Mouse (Mus musculus) hindbrain, embryonic 14.5 days (tissue): ENCODE results near the gene Clec2l. TPM values are rescaled to one million over a fixed set of nuclear protein-coding genes. Genes with fewer than 3 reads are reported as not detected.
"Not testable (repeated sequence)": the region's sequence is repeated elsewhere in the genome, so short reads cannot be mapped to it uniquely, and the experiment has no call there.

Experiments used
- ATAC-seq: fragments of 200-750 bp; cut with Nextera tagmentation; 2 replicates; pipeline ENCODE4 v1.8.0; 2017; ENCODE audit warnings: moderate number of reproducible peaks, mild to moderate bottlenecking, moderate TSS enrichment, moderate library complexity; ENCODE audit not compliant: low FRiP score
- DNase-seq: peaks from one replicate; pipeline ENCODE4 v3.0.0-alpha.2; 2015; ENCODE audit warnings: low spot score
- H3K27ac ChIP-seq: fragments of 300-500 bp; sonication (generic); 2 replicates; pipeline ENCODE4 v1.5.1; 2014; ENCODE audit warnings: mild to moderate bottlenecking, moderate library complexity
- H3K27me3 ChIP-seq: fragments of 300-500 bp; sonication (generic); 2 replicates; pipeline ENCODE4 v1.6.1; 2014; ENCODE audit warnings: mild to moderate bottlenecking, low read length, mixed read lengths; ENCODE audit not compliant: control insufficient read depth, insufficient read depth
- H3K36me3 ChIP-seq: fragments of 300-500 bp; sonication (generic); replicated peaks from 2 replicates; pipeline ENCODE4 v1.6.1; 2014; ENCODE audit not compliant: control insufficient read depth, insufficient read depth
- H3K4me1 ChIP-seq: fragments of 300-500 bp; sonication (generic); replicated peaks from 2 replicates; pipeline ENCODE4 v1.6.1; 2014; ENCODE audit warnings: antibody characterized with exemption, low read length, mixed read lengths; ENCODE audit not compliant: control insufficient read depth, insufficient read depth
- H3K4me2 ChIP-seq: fragments of 300-500 bp; sonication (generic); replicated peaks from 2 replicates; pipeline ENCODE4 v1.6.1; 2014; ENCODE audit warnings: mild to moderate bottlenecking, moderate library complexity
- H3K4me3 ChIP-seq: fragments of 300-500 bp; sonication (generic); replicated peaks from 2 replicates; pipeline ENCODE4 v1.5.1; 2014; ENCODE audit warnings: mild to moderate bottlenecking, low read length
- H3K9ac ChIP-seq: fragments of 300-500 bp; sonication (generic); 2 replicates; pipeline ENCODE4 v1.6.1; 2014
- H3K9me3 ChIP-seq: fragments of 300-500 bp; sonication (generic); 2 replicates; pipeline ENCODE4 v1.6.1; 2016; ENCODE audit warnings: low read length; ENCODE audit not compliant: control insufficient read depth
- WGBS: fragments of 180-500 bp; shearing (Covaris S2); extraction: QIAGEN DNeasy Blood & Tissue Kit; methylation state at CpG from one replicate; pipeline ENCODE4 v1.1.7; 2014; 5-methylcytosine and 5-hydroxymethylcytosine counted together
- polyA plus RNA-seq: library from polyadenylated mRNA; unstranded; fragments of >200 nt; fragmentation: Nextera tagmentation; extraction: Ambion mirVana; gene quantifications from 2 replicates; pipeline ENCODE4 v1.2.1, GENCODE M21; 2014

Gene Clec2l
- polyA plus RNA-seq, 1 experiment from 2014 or later, result 22.3 TPM

DNA sequence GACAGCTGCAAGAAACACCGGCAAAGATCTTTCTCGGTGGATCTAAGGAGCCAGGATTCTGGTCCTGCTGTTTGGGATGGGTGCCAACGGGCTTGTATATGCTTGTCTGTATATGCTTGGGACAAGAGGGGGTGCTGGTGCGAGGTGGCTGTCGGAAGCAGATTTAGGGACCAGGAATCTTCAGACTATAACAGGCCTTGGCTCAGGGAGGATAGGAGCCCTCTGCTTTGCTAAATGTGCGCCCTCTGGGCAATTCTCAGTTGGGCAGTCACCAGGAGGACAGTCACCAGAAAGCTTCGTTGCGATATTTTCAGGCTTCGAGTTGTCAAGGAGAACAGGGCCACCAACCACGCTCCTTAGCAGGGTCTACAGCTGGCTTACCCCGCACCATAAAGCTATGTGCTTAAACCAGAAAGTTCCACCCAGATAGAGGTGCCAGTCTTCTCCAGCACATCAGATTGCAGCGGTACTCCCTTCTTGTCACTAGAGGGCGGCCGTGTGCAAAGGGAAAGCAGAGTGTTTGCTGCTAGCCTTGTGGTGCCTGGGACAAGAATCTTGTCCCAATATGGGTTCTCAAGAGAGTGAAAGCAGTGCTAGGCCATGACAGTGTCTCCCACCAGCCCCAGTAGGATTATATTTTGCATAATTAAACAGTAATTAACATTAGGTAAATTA is 12.5 kb upstream of the Clec2l start:
- WGBS, result 41% methylated on average over 14 of the region's 14 CpGs
- Histone ChIP-seq H3K27me3 (no peaks in the 10 kb centered on the region), H3K36me3 (no peaks in the 10 kb centered on the region), H3K4me3 (no peak overlapping the region), H3K27ac (no peak overlapping the region), H3K9me3 (0 out of 2 replicates have a peak, but pooled peaks cover 3% of the 10 kb centered on the region), H3K4me1 (no peaks in the 10 kb centered on the region), H3K4me2 (no peak overlapping the region), H3K9ac (no peak overlapping the region)
- DNase-seq (peak; percentile 84), ATAC-seq (0 out of 2 replicates have a peak, but pooled peaks have one; percentile 43)

DNA sequence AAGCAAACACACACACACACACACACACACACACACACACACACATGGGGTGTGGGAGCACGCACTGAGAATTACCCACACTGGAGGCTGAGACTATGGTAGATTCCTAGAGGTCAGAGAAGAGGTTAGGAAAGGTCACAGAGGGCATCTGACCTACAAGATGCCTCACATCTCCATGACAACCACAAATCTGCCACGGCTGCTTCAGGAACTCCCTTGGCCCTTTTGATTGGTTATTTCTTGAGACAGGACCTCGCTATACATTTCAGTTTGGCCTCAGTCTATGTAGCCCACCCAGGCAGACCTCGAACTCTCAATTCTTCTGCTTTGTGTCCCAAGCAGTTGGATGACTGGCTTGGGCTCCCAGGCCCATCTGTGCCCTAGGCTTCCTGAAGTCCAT is 1.2 kb upstream of the Clec2l start:
- DNase-seq, result no peak
- no peaks in the 10 kb centered on the region for H3K36me3 ChIP-seq
- no peak for ATAC-seq
- H3K9me3 ChIP-seq, result no peaks in the 10 kb centered on the region
- H3K4me3 ChIP-seq, result no peak overlapping the region
- H3K4me1 ChIP-seq, result peaks cover 2% of the 10 kb centered on the region; the same call in 1 of the 2 replicates
- H3K27me3 ChIP-seq, result no peaks in the 10 kb centered on the region
- WGBS, result 12% methylated on average over 4 of the region's 4 CpGs
- H3K4me2 ChIP-seq, result no peak overlapping the region
- no peak overlapping the region for H3K27ac ChIP-seq
- H3K9ac ChIP-seq, result no peak overlapping the region

DNA sequence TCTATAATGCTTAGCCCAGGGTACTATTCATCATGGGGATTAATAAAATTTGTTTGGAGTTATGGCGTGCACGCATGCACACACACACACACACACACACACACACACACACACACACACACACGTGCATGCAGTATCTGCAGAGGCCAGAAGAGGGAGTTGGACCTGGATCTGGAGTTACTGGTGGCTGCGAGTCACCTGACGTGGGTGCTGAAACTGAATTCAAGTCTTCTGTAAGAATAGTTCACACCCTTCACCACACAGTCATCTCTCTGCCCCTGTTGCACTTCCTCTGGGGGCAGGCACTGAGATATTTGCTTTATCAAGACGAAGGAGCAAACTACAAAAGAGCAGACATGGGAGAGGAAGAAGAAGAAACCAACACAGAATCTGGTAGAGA is 6.7 kb downstream of the Clec2l start:
- 72% methylated on average over 6 of the region's 6 CpGs for WGBS

DNA sequence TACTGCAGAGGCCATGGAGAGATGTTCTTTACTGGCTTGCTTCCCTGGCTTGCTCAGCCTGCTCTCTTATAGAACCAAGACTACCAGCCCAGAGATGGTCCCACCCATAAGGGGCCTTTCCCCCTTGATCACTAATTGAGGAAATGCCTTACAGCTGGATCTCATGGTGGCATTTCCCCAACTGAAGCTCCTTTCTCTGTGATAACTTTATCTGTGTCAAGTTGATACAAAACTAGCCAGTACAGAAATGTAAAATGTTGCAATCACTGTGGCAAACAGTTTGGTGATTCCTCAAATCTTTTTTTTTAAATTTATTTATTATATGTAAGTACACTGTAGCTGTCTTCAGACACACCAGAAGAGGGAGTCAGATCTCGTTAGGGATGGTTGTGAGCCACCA is 7.6 kb downstream of the Clec2l start:
- H3K4me2 ChIP-seq, H3K4me3 ChIP-seq, H3K36me3 ChIP-seq, H3K27me3 ChIP-seq, ATAC-seq, DNase-seq, H3K4me1 ChIP-seq, H3K9ac ChIP-seq, H3K27ac ChIP-seq, H3K9me3 ChIP-seq: not testable (repeated sequence)
- WGBS, result 88% methylated on average over 1 of the region's 1 CpGs

More for the DNA sequence above, 6.7 kb downstream of the Clec2l start:
- no peak overlapping the region for H3K4me3 ChIP-seq
- no peaks in the 10 kb centered on the region for H3K4me1 ChIP-seq
- no peak for DNase-seq
- ATAC-seq, result no peak
- H3K9ac ChIP-seq, result no peak overlapping the region
- H3K36me3 ChIP-seq, result no peaks in the 10 kb centered on the region
- no peaks in the 10 kb centered on the region for H3K27me3 ChIP-seq
- H3K9me3 ChIP-seq, result no peaks in the 10 kb centered on the region
- H3K4me2 ChIP-seq, result no peak overlapping the region
- no peak overlapping the region for H3K27ac ChIP-seq

DNA sequence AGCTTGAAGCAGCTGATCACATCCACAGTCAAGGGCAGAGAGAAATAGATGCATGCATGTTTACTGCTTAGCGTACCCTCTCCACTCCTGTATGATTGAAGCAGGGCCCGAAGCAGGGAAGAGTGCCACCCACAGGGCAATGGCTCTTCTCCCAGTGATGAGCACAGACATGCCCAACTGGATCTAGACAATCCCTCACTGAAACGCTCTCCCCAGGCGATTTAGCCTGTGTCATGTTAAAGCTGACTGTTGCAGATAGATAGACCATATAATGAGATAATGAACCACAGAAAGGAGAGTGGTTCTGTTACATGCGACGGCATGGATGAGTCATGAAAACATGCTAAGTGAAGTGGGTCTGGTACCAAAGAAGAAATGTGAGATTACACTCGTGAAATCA is 8.4 kb downstream of the Clec2l start:
- 78% methylated on average over 7 of the region's 7 CpGs for WGBS
- Histone ChIP-seq H3K4me1 (no peaks in the 10 kb centered on the region), H3K36me3 (no peaks in the 10 kb centered on the region), H3K4me3 (no peak overlapping the region), H3K27ac (no peak overlapping the region), H3K9me3 (no peaks in the 10 kb centered on the region), H3K4me2 (no peak overlapping the region), H3K27me3 (no peaks in the 10 kb centered on the region), H3K9ac (no peak overlapping the region)
- DNase-seq (no peak), ATAC-seq (no peak)

DNA sequence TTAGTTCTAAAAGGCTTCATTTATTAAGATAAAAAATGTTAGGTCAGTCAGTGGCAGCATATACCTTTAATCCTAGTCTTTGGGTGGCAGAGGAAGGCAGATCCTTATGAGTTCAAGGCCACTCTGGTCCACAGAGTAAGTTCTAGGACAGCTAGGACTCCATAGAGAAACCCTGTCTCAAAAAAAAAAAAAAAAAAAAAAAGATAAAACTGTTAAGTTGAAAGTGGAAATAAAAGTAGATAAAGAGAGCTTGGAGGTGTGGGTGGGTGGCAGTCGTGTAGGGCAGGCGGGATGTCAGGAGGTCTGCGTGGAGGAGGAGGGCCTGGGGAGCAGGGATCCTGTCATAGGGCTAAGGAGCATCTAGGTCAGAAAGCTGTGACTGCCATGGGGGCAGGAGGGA is 9.1 kb downstream of the Clec2l start:
- no peaks in the 10 kb centered on the region for H3K4me1 ChIP-seq
- DNase-seq, result no peak
- H3K9me3 ChIP-seq, result no peaks in the 10 kb centered on the region
- no peak overlapping the region for H3K9ac ChIP-seq
- H3K27ac ChIP-seq, result no peak overlapping the region
- H3K27me3 ChIP-seq, result no peaks in the 10 kb centered on the region
- WGBS, result 94% methylated on average over 3 of the region's 3 CpGs
- H3K4me3 ChIP-seq, result no peak overlapping the region
- no peak for ATAC-seq
- no peak overlapping the region for H3K4me2 ChIP-seq
- no peaks in the 10 kb centered on the region for H3K36me3 ChIP-seq

DNA sequence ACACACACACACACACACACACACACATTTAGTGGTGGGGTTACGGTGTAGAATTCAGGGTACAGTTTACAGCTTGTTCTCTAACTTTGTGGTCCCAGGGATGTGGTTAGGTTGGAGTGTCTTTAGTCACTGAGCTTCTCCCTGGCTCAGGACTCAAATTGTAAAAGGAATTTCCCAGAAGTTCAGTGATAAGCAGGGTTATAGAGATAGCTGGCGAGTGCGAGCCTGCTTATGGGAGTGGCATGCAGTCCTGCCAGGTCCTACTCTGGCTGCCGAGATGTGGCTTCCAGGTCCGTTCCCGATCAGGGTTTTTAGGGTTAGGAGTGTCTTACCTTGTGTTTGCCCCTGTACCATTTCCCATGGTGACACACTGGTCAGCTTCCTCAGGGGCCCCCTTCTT is 13.3 kb downstream of the Clec2l start:
- Histone ChIP-seq H3K4me2 (no peak overlapping the region), H3K9ac (no peak overlapping the region), H3K27ac (no peak overlapping the region), H3K27me3 (no peaks in the 10 kb centered on the region), H3K9me3 (no peaks in the 10 kb centered on the region), H3K36me3 (0 out of 2 replicates have a peak, but pooled peaks cover 2% of the 10 kb centered on the region), H3K4me3 (no peak overlapping the region), H3K4me1 (no peaks in the 10 kb centered on the region)
- WGBS, result 92% methylated on average over 6 of the region's 6 CpGs
- ATAC-seq, result no peak
- no peak for DNase-seq

DNA sequence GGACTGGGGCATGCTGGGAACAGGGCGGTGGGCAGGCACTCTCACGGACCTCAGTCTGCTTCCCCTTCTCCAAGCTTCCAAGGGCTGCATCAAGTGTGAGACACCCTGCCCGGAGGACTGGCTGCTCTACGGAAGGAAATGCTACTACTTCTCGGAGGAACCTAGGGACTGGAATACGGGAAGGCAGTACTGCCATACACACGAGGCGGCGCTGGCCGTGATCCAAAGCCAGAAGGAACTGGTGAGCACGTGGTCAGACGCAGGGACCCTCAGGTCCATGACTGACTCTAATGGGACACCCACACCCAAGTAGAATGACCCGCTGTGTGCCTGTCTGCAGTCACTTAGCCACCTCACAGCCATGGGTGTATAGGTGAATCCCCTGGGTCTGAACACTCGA is 13.9 kb downstream of the Clec2l start:
- Histone ChIP-seq H3K36me3 (0 out of 2 replicates have a peak, but pooled peaks cover 3% of the 10 kb centered on the region), H3K27ac (no peak overlapping the region), H3K9me3 (no peaks in the 10 kb centered on the region), H3K4me2 (no peak overlapping the region), H3K4me1 (no peaks in the 10 kb centered on the region), H3K27me3 (no peaks in the 10 kb centered on the region), H3K9ac (no peak overlapping the region), H3K4me3 (no peak overlapping the region)
- no peak for DNase-seq
- WGBS, result 84% methylated on average over 14 of the region's 14 CpGs
- no peak for ATAC-seq

DNA sequence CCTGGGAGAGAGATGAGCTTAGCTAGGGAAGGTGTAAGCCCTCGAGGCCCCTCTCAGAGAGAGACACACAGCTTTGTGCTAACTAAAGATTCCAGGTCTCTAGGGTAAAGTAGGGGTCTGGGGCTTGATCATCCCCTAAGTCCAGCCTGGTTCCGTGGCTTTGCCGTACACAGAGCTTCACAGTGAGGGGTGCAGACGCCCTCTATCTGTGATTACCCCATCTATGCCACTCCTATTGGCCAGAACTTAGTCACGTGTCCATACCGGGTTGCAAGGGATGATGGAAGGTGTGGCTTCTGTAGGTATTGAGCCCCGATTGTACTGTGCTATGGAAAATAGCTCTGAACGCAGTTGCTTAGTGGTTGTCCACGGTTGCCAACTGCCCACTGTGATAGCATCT is 14.8 kb downstream of the Clec2l start:
- H3K27me3 ChIP-seq, result no peaks in the 10 kb centered on the region
- H3K9me3 ChIP-seq, result no peaks in the 10 kb centered on the region
- no peak overlapping the region for H3K27ac ChIP-seq
- H3K4me3 ChIP-seq, result no peak overlapping the region
- no peak for ATAC-seq
- WGBS, result 81% methylated on average over 9 of the region's 9 CpGs
- H3K9ac ChIP-seq, result no peak overlapping the region
- no peak overlapping the region for H3K4me2 ChIP-seq
- no peaks in the 10 kb centered on the region for H3K4me1 ChIP-seq
- no peak for DNase-seq
- 0 out of 2 replicates have a peak, but pooled peaks cover 3% of the 10 kb centered on the region for H3K36me3 ChIP-seq

DNA sequence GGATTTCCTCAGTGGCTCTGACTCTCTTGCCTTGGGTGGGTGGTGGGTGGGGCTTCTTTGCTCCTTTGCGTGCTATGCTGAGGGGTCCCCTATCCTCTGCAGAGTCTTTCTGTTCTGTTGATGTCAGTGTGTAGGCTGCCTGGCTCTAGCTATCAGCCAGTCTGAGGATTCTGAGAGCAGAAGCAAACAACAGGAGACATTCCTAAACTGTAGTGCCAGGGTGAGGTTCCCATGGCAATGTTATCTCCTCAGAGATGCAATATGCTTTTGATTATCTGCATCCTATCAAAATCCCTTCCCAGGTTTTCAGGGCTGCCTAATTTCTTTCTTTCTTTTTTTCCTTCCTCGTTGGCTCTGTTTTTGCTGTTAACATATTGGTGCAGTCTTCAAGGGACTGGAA is 19.7 kb downstream of the Clec2l start:
- H3K4me2 ChIP-seq, result no peak overlapping the region
- H3K36me3 ChIP-seq, result 0 out of 2 replicates have a peak, but pooled peaks cover 3% of the 10 kb centered on the region
- H3K27me3 ChIP-seq, result no peaks in the 10 kb centered on the region
- H3K9ac ChIP-seq, result no peak overlapping the region
- no peak overlapping the region for H3K4me3 ChIP-seq
- 74% methylated on average over 2 of the region's 2 CpGs for WGBS
- no peak overlapping the region for H3K27ac ChIP-seq
- H3K9me3 ChIP-seq, result no peaks in the 10 kb centered on the region
- H3K4me1 ChIP-seq, result no peaks in the 10 kb centered on the region
- ATAC-seq, result no peak
- DNase-seq, result no peak
